Mouse (Mus musculus) intestine, embryonic 16.5 days (tissue): ENCODE results near the gene Rai1. TPM values are rescaled to one million over a fixed set of nuclear protein-coding genes. Genes with fewer than 3 reads are reported as not detected.

Experiments used
- ATAC-seq: fragments of 200-750 bp; cut with Nextera tagmentation; 2 replicates; pipeline ENCODE4 v1.8.0; 2017; ENCODE audit warnings: moderate TSS enrichment, moderate library complexity
- H3K27ac ChIP-seq: fragments of 300-500 bp; sonication (generic); 2 replicates; pipeline ENCODE4 v1.5.1; 2014; ENCODE audit warnings: mild to moderate bottlenecking, low read length
- H3K27me3 ChIP-seq: fragments of 300-500 bp; sonication (generic); replicated peaks from 2 replicates; pipeline ENCODE4 v1.6.1; 2014; ENCODE audit warnings: low read length, control low read depth, mixed read lengths; ENCODE audit not compliant: control insufficient read depth, insufficient read depth
- H3K36me3 ChIP-seq: fragments of 300-500 bp; sonication (generic); 2 replicates; pipeline ENCODE4 v1.6.1; 2014; ENCODE audit warnings: low read length, control low read depth; ENCODE audit not compliant: control insufficient read depth, insufficient read depth
- H3K4me1 ChIP-seq: fragments of 300-500 bp; sonication (generic); 2 replicates; pipeline ENCODE4 v1.6.1; 2014; ENCODE audit warnings: low read length, control low read depth, mixed read lengths; ENCODE audit not compliant: control insufficient read depth, insufficient read depth
- H3K4me2 ChIP-seq: fragments of 300-500 bp; sonication (generic); 2 replicates; pipeline ENCODE4 v1.6.1; 2014; ENCODE audit warnings: low read depth, low read length, control low read depth
- H3K4me3 ChIP-seq: fragments of 300-500 bp; sonication (generic); 2 replicates; pipeline ENCODE4 v1.5.1; 2014; ENCODE audit warnings: mild to moderate bottlenecking, low read length
- H3K9ac ChIP-seq: fragments of 300-500 bp; sonication (generic); 2 replicates; pipeline ENCODE4 v1.6.1; 2014; ENCODE audit warnings: low read depth, low read length
- H3K9me3 ChIP-seq: fragments of 300-500 bp; sonication (generic); 2 replicates; pipeline ENCODE4 v1.6.1; 2016; ENCODE audit warnings: low read length, control low read depth; ENCODE audit not compliant: control insufficient read depth
- WGBS: fragments of 180-500 bp; shearing (Covaris S2); extraction: QIAGEN DNeasy Blood & Tissue Kit; methylation state at CpG from one replicate; pipeline ENCODE4 v1.1.7; 2014; 5-methylcytosine and 5-hydroxymethylcytosine counted together
- polyA plus RNA-seq: library from polyadenylated mRNA; unstranded; fragments of >200 nt; fragmentation: Nextera tagmentation; extraction: Ambion mirVana; gene quantifications from 2 replicates; pipeline ENCODE4 v1.2.1, GENCODE M21; 2015

The Rai1 gene
- polyA plus RNA-seq, 1 experiment from 2014 or later, result 12.4 TPM

DNA sequence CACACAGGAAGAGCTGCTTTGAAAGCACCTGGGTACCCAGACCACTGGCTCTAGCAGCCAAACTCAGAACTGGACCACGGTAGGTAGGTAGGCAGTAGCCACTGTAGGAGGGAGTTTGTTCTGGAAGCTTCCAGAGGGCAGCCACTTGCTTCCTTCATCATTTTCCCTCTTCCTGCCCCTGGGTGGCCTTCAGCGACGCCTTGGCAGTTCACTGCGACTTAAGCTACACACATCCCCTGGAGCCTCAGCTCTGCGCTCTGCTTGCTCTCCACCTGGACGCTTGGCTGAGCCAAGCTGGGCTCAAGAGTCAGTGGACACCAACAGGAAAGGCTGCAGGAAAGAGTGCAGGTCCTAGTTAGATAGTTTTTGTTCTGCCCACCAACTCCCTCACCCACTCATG, 73.2 kb downstream of the Rai1 start:
- no peak for ATAC-seq
- Histone ChIP-seq H3K27me3 (no peaks in the 10 kb centered on the region), H3K4me2 (no peak overlapping the region), H3K9me3 (no peaks in the 10 kb centered on the region), H3K4me1 (peaks cover 80% of the 10 kb centered on the region), H3K27ac (peak overlapping the region; percentile 86), H3K9ac (no peak overlapping the region), H3K36me3 (peaks cover 3% of the 10 kb centered on the region; the same call in 1 of the 2 replicates), H3K4me3 (no peak overlapping the region)
- 44% methylated on average over 6 of the region's 6 CpGs for WGBS

DNA sequence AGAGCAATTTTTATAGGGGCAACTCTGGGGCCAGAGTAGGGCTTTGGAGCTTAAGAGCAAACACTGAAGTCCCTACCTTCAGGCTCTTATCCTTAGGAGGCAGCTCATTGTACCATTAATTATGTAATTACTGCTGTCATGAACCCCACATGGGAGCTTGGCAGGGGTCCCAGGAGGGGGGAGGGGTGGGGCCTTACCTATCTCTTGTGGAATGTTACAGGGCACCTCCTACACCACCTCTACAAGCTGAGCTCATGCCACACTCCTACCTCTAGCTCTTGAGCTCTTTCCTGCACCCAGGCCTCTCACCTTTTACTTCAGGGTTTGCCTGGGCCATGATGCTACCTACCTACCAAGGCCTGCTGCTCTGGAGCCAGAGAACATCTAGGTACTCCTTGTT, 73.7 kb downstream of the Rai1 start:
- H3K27ac ChIP-seq, result peak overlapping the region; percentile 86
- ATAC-seq, result peak; percentile 14
- H3K9me3 ChIP-seq, result no peaks in the 10 kb centered on the region
- no peak overlapping the region for H3K4me2 ChIP-seq
- peaks cover 3% of the 10 kb centered on the region; the same call in 1 of the 2 replicates for H3K36me3 ChIP-seq
- peaks cover 81% of the 10 kb centered on the region for H3K4me1 ChIP-seq
- no peak overlapping the region for H3K9ac ChIP-seq
- no peaks in the 10 kb centered on the region for H3K27me3 ChIP-seq
- no peak overlapping the region for H3K4me3 ChIP-seq

DNA sequence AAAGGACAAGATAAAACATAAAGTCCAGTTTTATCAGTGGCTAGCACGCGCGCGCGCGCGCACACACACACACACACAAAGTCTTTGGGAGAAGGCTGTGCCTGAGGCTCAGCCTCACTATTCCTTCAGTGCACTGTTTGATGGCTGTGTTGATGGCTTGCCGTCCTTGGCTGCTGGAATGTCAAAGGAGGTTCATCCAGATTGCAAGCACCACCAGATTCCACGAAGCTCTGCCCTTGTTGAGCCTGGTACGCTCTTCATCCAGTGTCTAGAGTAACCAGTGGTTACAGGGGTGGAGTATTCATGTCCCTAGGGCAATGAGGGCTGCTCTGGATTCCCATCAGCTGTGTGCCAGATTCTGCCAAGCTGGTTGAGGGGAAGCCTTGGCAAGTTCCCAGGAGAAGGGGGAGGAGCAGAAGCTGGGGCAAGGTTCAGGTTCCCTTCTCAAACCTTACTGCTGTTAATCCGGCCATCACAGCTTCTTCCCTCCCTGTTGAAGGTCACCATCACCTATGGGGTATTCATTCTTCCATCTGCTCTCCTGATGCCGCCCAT, 77.4 kb downstream of the Rai1 start:
- Histone ChIP-seq H3K4me2 (no peak overlapping the region), H3K4me1 (peaks cover 85% of the 10 kb centered on the region), H3K27me3 (no peaks in the 10 kb centered on the region), H3K9ac (no peak overlapping the region), H3K27ac (peak overlapping the region; percentile 7; the same call in 1 of the 2 replicates), H3K9me3 (no peaks in the 10 kb centered on the region), H3K36me3 (peaks cover 9% of the 10 kb centered on the region), H3K4me3 (no peak overlapping the region)
- no peak for ATAC-seq
- 73% methylated on average over 12 of the region's 12 CpGs for WGBS

DNA sequence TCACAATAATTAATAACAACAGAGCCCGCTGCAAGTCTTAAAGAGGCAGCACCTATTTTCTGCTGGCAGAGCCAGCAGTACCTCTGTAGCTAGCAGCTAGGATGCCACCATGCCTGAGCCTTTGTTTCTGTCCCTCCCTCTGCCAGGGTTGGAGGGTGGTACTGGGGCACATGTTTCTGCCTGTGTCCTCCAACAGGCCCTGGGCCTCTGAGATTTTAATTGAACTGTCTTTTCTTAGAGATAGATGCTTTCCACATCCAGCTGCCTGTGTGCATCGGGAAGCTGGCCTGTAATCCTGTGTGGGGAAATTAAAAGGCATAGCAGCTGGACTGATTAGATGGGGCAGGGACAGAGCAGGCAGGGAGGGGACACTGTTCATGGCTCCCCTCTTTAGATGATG, 77.9 kb downstream of the Rai1 start:
- 42% methylated on average over 2 of the region's 2 CpGs for WGBS
- H3K4me2 ChIP-seq, result no peak overlapping the region
- H3K27ac ChIP-seq, result peak overlapping the region; percentile 7; the same call in 1 of the 2 replicates
- no peak overlapping the region for H3K4me3 ChIP-seq
- H3K27me3 ChIP-seq, result no peaks in the 10 kb centered on the region
- H3K9me3 ChIP-seq, result no peaks in the 10 kb centered on the region
- no peak overlapping the region for H3K9ac ChIP-seq
- H3K4me1 ChIP-seq, result peaks cover 80% of the 10 kb centered on the region
- no peak for ATAC-seq
- H3K36me3 ChIP-seq, result peaks cover 9% of the 10 kb centered on the region

DNA sequence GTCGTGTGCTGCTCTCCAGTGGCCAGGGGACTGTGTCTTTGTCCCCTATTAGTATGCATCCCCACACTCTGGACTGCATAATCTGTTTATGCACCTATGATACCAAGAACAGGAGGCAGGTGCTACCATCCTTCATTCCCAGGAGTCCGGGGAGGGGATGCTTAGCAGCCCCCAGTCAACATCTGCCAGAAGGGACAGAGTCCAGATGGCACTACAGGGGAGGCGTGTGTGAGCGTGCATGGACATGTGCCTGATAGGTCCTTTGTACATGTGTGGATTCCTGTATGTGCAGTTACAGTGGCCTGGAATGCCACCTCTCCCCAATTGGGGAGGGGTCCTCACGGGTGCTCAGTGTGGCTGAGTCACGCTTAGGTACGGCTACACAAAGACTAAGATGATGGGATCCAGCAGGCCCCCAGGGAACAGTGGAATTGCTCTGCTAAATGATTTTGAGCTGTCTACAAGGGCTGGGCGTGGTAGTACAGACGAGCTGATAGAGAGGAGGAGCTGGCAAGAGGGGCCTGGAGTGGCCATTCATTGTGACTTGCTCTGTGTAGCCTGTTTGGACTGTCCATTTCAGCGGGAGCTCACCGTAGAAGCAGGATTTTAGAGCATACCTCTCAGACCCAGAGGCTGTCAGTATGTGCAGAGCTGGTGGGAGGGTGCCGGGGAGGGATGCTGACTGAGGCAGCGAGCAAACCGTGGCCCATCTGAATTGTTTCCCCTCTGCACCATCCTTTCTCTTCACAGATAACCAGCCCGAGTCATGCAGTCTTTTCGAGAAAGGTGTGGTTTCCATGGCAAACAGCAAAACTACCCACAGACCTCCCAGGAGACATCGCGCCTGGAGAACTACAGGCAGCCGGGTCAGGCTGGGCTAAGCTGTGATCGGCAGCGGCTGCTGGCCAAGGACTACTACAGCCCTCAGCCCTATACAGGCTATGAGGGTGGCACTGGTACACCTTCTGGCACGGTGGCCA, 79.8 kb downstream of the Rai1 start:
- H3K4me1 ChIP-seq, result peaks cover 71% of the 10 kb centered on the region
- peak overlapping the region; percentile 33 for H3K27ac ChIP-seq

DNA sequence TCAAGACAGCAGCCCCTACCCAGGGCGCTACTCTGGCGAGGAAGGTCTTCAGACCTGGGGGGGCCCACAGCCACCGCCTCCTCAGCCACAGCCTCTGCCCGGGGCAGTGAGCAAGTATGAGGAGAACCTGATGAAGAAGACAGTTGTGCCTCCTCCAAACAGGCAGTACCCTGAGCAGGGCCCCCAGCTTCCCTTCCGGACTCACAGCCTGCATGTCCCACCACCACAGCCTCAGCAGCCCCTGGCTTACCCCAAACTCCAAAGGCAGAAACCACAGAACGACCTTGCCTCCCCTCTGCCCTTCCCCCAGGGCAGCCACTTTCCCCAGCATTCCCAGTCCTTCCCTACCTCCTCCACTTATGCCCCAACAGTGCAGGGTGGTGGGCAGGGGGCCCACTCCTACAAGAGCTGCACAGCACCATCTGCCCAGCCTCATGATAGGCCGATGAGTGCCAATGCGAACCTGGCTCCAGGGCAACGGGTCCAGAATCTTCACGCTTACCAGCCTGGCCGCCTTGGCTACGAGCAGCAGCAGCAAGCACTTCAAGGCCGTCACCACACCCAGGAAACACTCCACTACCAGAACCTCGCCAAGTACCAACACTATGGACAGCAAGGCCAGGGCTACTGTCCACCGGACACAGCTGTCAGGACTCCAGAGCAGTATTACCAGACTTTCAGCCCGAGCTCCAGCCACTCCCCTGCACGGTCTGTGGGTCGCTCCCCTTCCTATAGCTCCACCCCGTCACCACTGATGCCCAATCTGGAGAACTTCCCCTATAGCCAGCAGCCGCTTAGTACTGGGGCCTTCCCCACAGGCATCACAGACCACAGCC, 80.8 kb downstream of the Rai1 start:
- no peak for ATAC-seq
- H3K9ac ChIP-seq, result peak overlapping the region; percentile 19; the same call in 1 of the 2 replicates
- WGBS, result 68% methylated on average over 20 of the region's 20 CpGs
- peaks cover 14% of the 10 kb centered on the region for H3K36me3 ChIP-seq
- H3K27ac ChIP-seq, result peak overlapping the region; percentile 18
- peaks cover 61% of the 10 kb centered on the region for H3K4me1 ChIP-seq
- H3K9me3 ChIP-seq, result no peaks in the 10 kb centered on the region
- no peak overlapping the region for H3K4me2 ChIP-seq
- H3K4me3 ChIP-seq, result no peak overlapping the region
- H3K27me3 ChIP-seq, result no peaks in the 10 kb centered on the region

More for the DNA sequence above, 79.8 kb downstream of the Rai1 start:
- no peak overlapping the region for H3K4me3 ChIP-seq
- no peaks in the 10 kb centered on the region for H3K9me3 ChIP-seq
- no peaks in the 10 kb centered on the region for H3K27me3 ChIP-seq
- H3K36me3 ChIP-seq, result peaks cover 12% of the 10 kb centered on the region
- ATAC-seq, result no peak
- H3K9ac ChIP-seq, result peak overlapping the region; percentile 21
- no peak overlapping the region for H3K4me2 ChIP-seq
- 45% methylated on average over 22 of the region's 22 CpGs for WGBS

DNA sequence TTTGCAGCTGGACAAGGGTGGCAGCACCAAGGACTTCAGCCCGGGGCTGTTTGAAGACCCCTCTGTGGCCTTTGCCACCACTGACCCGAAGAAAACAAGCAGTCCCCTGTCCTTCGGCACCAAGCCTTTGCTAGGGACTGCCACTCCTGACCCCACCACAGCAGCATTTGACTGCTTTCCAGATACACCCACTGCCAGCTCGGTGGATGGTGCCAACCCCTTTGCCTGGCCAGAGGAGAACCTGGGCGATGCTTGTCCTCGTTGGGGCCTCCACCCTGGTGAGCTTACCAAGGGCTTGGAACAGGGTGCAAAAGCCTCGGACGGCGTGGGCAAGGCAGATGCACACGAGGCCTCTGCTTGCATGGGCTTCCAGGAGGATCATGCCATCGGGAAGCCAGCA, 82.3 kb downstream of the Rai1 start:
- ATAC-seq, result no peak
- Histone ChIP-seq H3K9ac (no peak overlapping the region), H3K36me3 (peaks cover 23% of the 10 kb centered on the region), H3K27ac (no peak overlapping the region), H3K4me1 (peaks cover 47% of the 10 kb centered on the region), H3K9me3 (no peaks in the 10 kb centered on the region), H3K27me3 (no peaks in the 10 kb centered on the region), H3K4me3 (no peak overlapping the region), H3K4me2 (no peak overlapping the region)
- WGBS, result 84% methylated on average over 11 of the region's 11 CpGs

DNA sequence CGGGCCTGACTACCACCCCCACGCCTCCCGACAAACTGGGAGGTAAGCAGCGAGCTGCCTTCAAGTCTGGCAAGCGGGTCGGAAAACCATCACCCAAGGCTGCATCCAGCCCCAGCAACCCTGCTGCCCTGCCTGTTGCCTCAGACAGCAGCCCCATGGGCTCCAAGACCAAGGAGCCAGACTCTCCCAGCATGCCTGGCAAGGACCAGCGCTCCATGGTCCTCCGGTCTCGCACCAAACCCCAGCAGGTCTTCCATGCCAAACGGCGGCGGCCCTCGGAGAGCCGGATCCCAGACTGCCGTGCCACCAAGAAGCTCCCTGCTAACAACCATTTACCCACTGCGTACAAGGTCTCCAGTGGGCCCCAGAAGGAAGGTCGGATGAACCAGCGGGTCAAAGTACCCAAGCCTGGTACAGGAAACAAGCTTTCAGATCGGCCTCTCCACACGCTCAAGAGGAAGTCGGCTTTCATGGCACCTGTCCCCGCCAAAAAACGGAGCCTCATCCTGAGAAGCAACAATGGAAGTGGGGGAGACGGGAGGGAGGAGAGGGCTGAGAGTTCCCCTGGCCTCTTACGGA, 83.6 kb downstream of the Rai1 start:
- Histone ChIP-seq H3K4me1 (peaks cover 35% of the 10 kb centered on the region), H3K9me3 (no peaks in the 10 kb centered on the region), H3K36me3 (peaks cover 26% of the 10 kb centered on the region), H3K9ac (no peak overlapping the region; the same call in 1 of the 2 replicates), H3K27ac (no peak overlapping the region), H3K27me3 (no peaks in the 10 kb centered on the region), H3K4me3 (no peak overlapping the region), H3K4me2 (no peak overlapping the region)
- no peak for ATAC-seq
- 88% methylated on average over 25 of the region's 25 CpGs for WGBS
